Mouse (Mus musculus): ENCODE results near the gene Rimkla. TPM values are rescaled to one million over a fixed set of nuclear protein-coding genes. Genes with fewer than 3 reads are reported as not detected.

The Rimkla gene
- polyA plus RNA-seq, 1 experiment from 2014 or later = 1.5 TPM

DNA sequence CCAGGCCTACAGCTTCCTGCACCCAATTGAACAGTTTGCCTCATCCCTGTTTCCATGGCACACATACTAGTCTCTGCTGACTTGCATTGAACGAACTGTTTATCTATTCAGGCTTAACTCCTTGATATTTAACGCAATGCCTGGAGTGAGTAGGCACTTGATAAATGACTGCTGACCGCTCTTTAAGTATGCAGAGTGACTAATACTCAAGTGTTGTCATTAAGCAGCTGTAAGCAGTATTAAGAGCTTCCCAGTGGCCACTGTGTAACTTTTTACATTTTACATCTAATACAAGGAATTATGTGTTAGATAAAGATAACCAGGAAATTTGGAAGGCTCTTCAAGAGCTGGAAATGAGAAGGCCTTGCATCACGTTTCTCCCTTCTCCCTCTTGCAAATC lies 42.7 kb upstream of the Rimkla start:
- ATAC-seq (ENCODE audit: insufficient read depth) (no peak), DNase-seq (peak; percentile 13)
- TF ChIP-seq CTCF (IDR thresholded peaks at IDR 0.05; ENCODE audit: low read depth) = no peak
- no peak overlapping the region for H3K9ac ChIP-seq
- H3K27ac ChIP-seq (ENCODE audit: low read depth) = no peak overlapping the region
- no peak overlapping the region for H3K4me3 ChIP-seq (ENCODE audit: low read depth, low read length)
- H3K9me3 ChIP-seq (ENCODE audit: low read depth, low read length) = no peaks in the 10 kb centered on the region
- no peaks in the 10 kb centered on the region for H3K36me3 ChIP-seq (ENCODE audit: insufficient read depth)
- no peak overlapping the region for H3K4me2 ChIP-seq
- 22% methylated on average over 4 of the region's 4 CpGs for WGBS
- H3K4me1 ChIP-seq (ENCODE audit: insufficient read depth) = no peaks in the 10 kb centered on the region; the same call in 1 of the 2 replicates
- H3K27me3 ChIP-seq (ENCODE audit: insufficient read depth, low read length) = no peaks in the 10 kb centered on the region

DNA sequence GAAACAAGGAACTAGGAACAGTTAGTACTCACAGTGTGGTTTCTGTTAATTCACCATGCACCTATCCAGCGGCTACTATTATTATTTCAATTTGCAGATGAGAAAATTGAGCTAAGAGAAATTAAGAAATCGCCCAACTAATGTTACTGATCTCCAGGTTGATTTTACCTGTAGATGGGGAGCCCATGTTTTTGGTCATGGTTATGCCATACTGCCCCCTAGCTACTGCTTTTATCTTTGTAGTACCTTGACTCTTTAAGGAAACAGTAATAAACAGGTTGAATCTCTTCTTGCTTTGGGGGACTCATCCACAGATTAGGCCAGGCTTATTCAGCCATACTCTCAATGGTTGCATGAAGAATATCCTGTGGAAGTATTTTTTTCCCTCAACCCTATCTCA lies 39.4 kb upstream of the Rimkla start:
- no peaks in the 10 kb centered on the region for H3K36me3 ChIP-seq (ENCODE audit: insufficient read depth)
- no peak overlapping the region for H3K4me2 ChIP-seq
- peak; percentile 16 for DNase-seq
- no peaks in the 10 kb centered on the region for H3K27me3 ChIP-seq (ENCODE audit: insufficient read depth, low read length)
- H3K4me1 ChIP-seq (ENCODE audit: insufficient read depth) = no peaks in the 10 kb centered on the region
- ATAC-seq (ENCODE audit: insufficient read depth) = no peak
- no peak overlapping the region for H3K27ac ChIP-seq (ENCODE audit: low read depth)
- H3K9me3 ChIP-seq (ENCODE audit: low read depth, low read length) = no peaks in the 10 kb centered on the region
- peak; percentile 30; the same call in 1 of the 2 replicates for TF ChIP-seq CTCF (IDR thresholded peaks at IDR 0.05; ENCODE audit: low read depth)
- 63% methylated on average over 2 of the region's 2 CpGs for WGBS
- H3K4me3 ChIP-seq (ENCODE audit: low read depth, low read length) = no peak overlapping the region
- no peak overlapping the region for H3K9ac ChIP-seq

DNA sequence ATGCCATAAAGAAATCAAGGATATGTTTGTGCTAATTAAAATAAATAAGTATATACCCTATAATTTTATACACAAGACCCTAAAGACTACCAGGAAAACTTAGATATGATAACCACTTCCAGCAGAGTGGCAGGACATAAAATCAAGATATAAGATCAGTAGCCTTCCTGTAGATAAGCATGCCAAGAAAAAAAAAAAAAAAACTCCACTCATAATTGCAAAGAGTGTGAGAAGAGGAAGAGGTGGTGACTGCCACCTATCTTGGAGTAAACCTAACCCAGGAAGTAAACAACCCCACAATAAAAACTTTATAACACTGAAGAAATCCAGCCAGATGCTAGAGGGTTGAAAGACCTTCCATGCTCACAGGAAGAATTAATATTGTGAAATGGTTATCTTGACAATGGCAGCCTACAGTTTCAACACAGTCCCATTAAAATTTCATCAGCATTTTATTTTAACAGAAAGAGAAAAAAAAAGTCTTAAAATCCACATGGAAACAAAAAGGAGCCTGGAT lies 34.0 kb upstream of the Rimkla start:
- Histone ChIP-seq H3K4me2 (no peak overlapping the region), H3K27ac (ENCODE audit: low read depth) (no peak overlapping the region), H3K4me1 (ENCODE audit: insufficient read depth) (no peaks in the 10 kb centered on the region), H3K4me3 (ENCODE audit: low read depth, low read length) (no peak overlapping the region), H3K9ac (no peak overlapping the region), H3K9me3 (ENCODE audit: low read depth, low read length) (no peaks in the 10 kb centered on the region), H3K27me3 (ENCODE audit: insufficient read depth, low read length) (no peaks in the 10 kb centered on the region), H3K36me3 (ENCODE audit: insufficient read depth) (no peaks in the 10 kb centered on the region)
- no peak for DNase-seq
- no peak for ATAC-seq (ENCODE audit: insufficient read depth)
- TF ChIP-seq CTCF (IDR thresholded peaks at IDR 0.05; ENCODE audit: low read depth) = no peak

DNA sequence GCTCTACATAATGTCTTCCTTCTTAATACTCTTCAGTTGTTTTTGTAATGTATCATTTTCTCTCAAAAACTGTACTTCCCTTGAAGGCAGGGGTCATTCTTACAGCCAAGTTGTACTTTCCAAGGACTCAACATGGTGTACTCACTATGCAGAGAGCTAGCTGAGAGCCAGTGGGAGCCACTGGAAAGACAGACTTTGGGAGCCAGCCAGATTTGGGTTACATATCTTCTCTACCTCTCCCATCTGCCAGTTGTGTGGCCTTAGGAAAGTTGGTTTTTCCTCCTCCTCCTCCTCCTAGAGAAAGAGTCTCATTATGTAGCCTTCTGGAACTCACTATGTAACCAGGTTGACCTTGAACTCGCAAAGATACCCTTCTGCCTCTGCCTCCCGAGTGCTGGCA lies 32.0 kb upstream of the Rimkla start:
- TF ChIP-seq CTCF (IDR thresholded peaks at IDR 0.05; ENCODE audit: low read depth) = no peak
- no peaks in the 10 kb centered on the region for H3K36me3 ChIP-seq (ENCODE audit: insufficient read depth)
- H3K27ac ChIP-seq (ENCODE audit: low read depth) = no peak overlapping the region
- no peak for ATAC-seq (ENCODE audit: insufficient read depth)
- H3K9ac ChIP-seq = no peak overlapping the region
- no peak overlapping the region for H3K4me3 ChIP-seq (ENCODE audit: low read depth, low read length)
- DNase-seq = no peak
- WGBS = 87% methylated on average over 2 of the region's 2 CpGs
- no peaks in the 10 kb centered on the region for H3K9me3 ChIP-seq (ENCODE audit: low read depth, low read length)
- no peak overlapping the region for H3K4me2 ChIP-seq
- H3K4me1 ChIP-seq (ENCODE audit: insufficient read depth) = no peaks in the 10 kb centered on the region
- no peaks in the 10 kb centered on the region for H3K27me3 ChIP-seq (ENCODE audit: insufficient read depth, low read length)

DNA sequence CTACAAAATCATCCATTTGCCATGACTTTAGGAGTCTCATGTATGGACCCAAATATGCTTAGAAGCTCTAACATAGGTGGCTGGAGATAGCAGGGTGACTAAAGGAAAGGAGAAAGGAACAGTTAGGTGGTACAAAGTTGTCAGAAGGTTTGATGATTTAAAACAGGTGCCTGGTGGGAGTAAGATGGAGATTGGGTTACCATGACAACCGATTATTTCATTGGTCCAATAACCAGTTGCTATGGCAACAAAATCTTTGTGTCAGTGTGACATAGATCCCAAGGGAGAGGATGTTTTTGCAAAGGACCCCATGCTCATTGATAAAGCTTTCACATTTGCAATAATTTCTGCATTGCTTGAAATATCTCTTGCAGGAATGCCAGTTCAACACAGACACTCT lies 31.6 kb upstream of the Rimkla start:
- Histone ChIP-seq H3K36me3 (ENCODE audit: insufficient read depth) (no peaks in the 10 kb centered on the region), H3K27ac (ENCODE audit: low read depth) (no peak overlapping the region), H3K4me3 (ENCODE audit: low read depth, low read length) (no peak overlapping the region), H3K4me2 (no peak overlapping the region), H3K4me1 (ENCODE audit: insufficient read depth) (no peaks in the 10 kb centered on the region), H3K27me3 (ENCODE audit: insufficient read depth, low read length) (no peaks in the 10 kb centered on the region), H3K9me3 (ENCODE audit: low read depth, low read length) (no peaks in the 10 kb centered on the region), H3K9ac (no peak overlapping the region)
- DNase-seq (no peak), ATAC-seq (ENCODE audit: insufficient read depth) (no peak)
- WGBS = 88% methylated on average over 1 of the region's 1 CpGs
- TF ChIP-seq CTCF (IDR thresholded peaks at IDR 0.05; ENCODE audit: low read depth) = no peak

DNA sequence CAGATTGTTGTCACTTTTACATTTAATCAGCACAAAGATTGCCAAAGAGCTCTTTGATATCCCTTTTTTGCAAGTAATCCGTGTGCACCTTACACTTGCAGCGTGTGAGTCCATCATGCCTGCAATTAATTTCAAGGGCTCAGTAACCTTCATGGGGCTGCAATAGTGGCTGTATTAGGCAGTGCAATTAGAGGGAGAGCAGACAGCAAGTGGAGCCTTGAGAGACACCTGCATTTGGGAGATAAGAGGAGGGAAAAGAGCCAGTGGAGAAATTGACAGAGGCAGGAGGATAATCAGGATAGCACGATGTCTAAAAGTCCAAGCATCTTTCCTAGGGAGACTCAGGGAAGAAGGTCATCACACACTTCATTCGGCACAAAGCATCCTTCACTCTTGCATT lies 31.1 kb upstream of the Rimkla start:
- Histone ChIP-seq H3K4me2 (no peak overlapping the region), H3K4me1 (ENCODE audit: insufficient read depth) (no peaks in the 10 kb centered on the region), H3K4me3 (ENCODE audit: low read depth, low read length) (no peak overlapping the region), H3K27me3 (ENCODE audit: insufficient read depth, low read length) (no peaks in the 10 kb centered on the region), H3K27ac (ENCODE audit: low read depth) (no peak overlapping the region), H3K9ac (no peak overlapping the region), H3K36me3 (ENCODE audit: insufficient read depth) (no peaks in the 10 kb centered on the region), H3K9me3 (ENCODE audit: low read depth, low read length) (no peaks in the 10 kb centered on the region)
- ATAC-seq (ENCODE audit: insufficient read depth) (no peak), DNase-seq (no peak)
- TF ChIP-seq CTCF (IDR thresholded peaks at IDR 0.05; ENCODE audit: low read depth) = no peak
- 85% methylated on average over 4 of the region's 4 CpGs for WGBS

DNA sequence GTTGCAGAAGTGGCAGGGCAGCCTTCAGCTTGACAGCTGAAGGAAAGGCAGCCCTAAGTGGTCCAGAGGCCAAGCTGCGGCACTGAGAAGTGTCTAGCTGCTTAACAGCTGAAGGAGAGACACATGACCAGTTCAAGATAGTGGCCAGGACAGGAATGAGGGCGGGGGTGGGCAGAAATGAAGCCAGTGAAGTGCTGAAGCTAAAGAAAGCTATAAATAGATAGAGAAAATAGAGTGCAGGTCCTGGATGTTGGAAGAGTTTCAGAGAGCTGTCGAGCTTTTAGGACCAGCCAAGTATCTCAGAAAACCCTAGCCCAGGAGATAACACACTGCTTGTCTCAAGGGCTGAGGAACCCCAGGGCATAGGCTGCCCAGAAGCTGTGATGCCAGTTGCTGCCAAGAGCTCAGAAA lies 20.3 kb upstream of the Rimkla start:
- no peaks in the 10 kb centered on the region for H3K36me3 ChIP-seq (ENCODE audit: insufficient read depth)
- H3K4me2 ChIP-seq = no peak overlapping the region
- no peaks in the 10 kb centered on the region for H3K9me3 ChIP-seq (ENCODE audit: low read depth, low read length)
- ATAC-seq (ENCODE audit: insufficient read depth) (no peak), DNase-seq (no peak)
- H3K4me3 ChIP-seq (ENCODE audit: low read depth, low read length) = no peak overlapping the region
- TF ChIP-seq CTCF (IDR thresholded peaks at IDR 0.05; ENCODE audit: low read depth) = no peak
- H3K9ac ChIP-seq = no peak overlapping the region
- H3K4me1 ChIP-seq (ENCODE audit: insufficient read depth) = no peaks in the 10 kb centered on the region
- WGBS = 36% methylated on average over 3 of the region's 3 CpGs
- H3K27ac ChIP-seq (ENCODE audit: low read depth) = no peak overlapping the region
- H3K27me3 ChIP-seq (ENCODE audit: insufficient read depth, low read length) = no peaks in the 10 kb centered on the region

DNA sequence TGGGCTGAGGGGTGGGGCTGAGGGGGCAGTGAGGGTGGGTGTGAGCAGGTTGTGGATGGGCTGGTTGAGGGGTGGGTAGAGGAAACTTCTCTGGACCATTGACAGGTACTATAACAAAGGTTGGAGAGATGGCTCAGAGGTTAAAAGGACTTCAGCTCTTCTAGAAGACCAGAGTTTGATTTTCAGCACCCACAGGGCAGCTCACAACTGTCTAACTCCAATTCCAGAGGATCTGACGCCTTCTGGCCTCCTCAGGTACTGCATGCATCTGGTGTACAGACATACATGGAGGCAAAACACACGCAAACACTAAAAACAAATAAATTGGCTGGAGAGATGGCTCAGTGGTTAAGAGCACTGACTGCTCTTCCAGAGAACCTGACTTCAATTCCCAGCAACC lies 19.2 kb upstream of the Rimkla start:
- 57% methylated on average over 2 of the region's 2 CpGs for WGBS
- 0 out of 2 replicates have a peak, but pooled peaks have one; percentile 14 for TF ChIP-seq CTCF (IDR thresholded peaks at IDR 0.05; ENCODE audit: low read depth)
- Histone ChIP-seq H3K36me3 (ENCODE audit: insufficient read depth) (no peaks in the 10 kb centered on the region), H3K4me2 (no peak overlapping the region), H3K27ac (ENCODE audit: low read depth) (no peak overlapping the region), H3K4me3 (ENCODE audit: low read depth, low read length) (no peak overlapping the region), H3K9ac (no peak overlapping the region), H3K27me3 (ENCODE audit: insufficient read depth, low read length) (no peaks in the 10 kb centered on the region), H3K9me3 (ENCODE audit: low read depth, low read length) (no peaks in the 10 kb centered on the region), H3K4me1 (ENCODE audit: insufficient read depth) (no peaks in the 10 kb centered on the region)
- DNase-seq (no peak), ATAC-seq (ENCODE audit: insufficient read depth) (no peak)

All from lung, embryonic 14.5 days (tissue).